Mouse (Mus musculus) liver, adult 2 months (tissue): ENCODE data around the gene Top2a. TPM values are rescaled to one million over a fixed set of nuclear protein-coding genes. Genes with fewer than 3 reads are reported as not detected.

Experiments used
- DNase-seq: peaks from one replicate; pipeline ENCODE4 v3.0.0-alpha.2; 2011; ENCODE audit warnings: low read depth, low spot score; ENCODE audit errors: extremely low read depth
- H3K27ac ChIP-seq: fragments of 200-500 bp; replicated peaks from 2 replicates; pipeline ENCODE4 v1.5.1; 2012; ENCODE audit warnings: low read depth, mild to moderate bottlenecking, control low read depth, inconsistent platforms, low read length; ENCODE audit not compliant: insufficient read depth
- H3K27me3 ChIP-seq: fragments of 200-500 bp; 2 replicates; pipeline ENCODE4 v1.6.1; 2012; ENCODE audit warnings: mild to moderate bottlenecking, moderate library complexity, low read length, inconsistent platforms; ENCODE audit not compliant: control insufficient read depth, insufficient read depth
- H3K36me3 ChIP-seq: fragments of 200-500 bp; 2 replicates; pipeline ENCODE4 v1.6.1; 2012; ENCODE audit warnings: low read length, inconsistent platforms; ENCODE audit not compliant: control insufficient read depth, insufficient read depth
- H3K4me1 ChIP-seq: fragments of 200-500 bp; 2 replicates; pipeline ENCODE4 v1.6.1; 2011; ENCODE audit warnings: low read length; ENCODE audit not compliant: control insufficient read depth, insufficient read depth
- H3K4me3 ChIP-seq: fragments of 200-500 bp; 2 replicates; pipeline ENCODE4 v1.5.1; 2011; ENCODE audit warnings: low read depth, mild to moderate bottlenecking, control low read depth, low read length, moderate library complexity; ENCODE audit not compliant: insufficient read depth
- H3K79me2 ChIP-seq: fragments of 200-500 bp; 2 replicates; pipeline ENCODE4 v1.6.1; 2012; ENCODE audit warnings: inconsistent platforms, mild to moderate bottlenecking, low read length, moderate library complexity; ENCODE audit not compliant: control insufficient read depth, insufficient read depth
- H3K9ac ChIP-seq: fragments of 200-500 bp; 2 replicates; pipeline ENCODE4 v1.6.1; 2012; ENCODE audit warnings: low read depth, mild to moderate bottlenecking, control low read depth, inconsistent platforms, low read length
- CTCF ChIP-seq: fragments of 200-500 bp; IDR thresholded peaks from 2 replicates; pipeline ENCODE4 v1.5.1; 2011; ENCODE audit warnings: low read depth, low read length, control low read depth
- POLR2A ChIP-seq: fragments of 200-500 bp; IDR thresholded peaks from 2 replicates; pipeline ENCODE4 v1.6.1; 2011; ENCODE audit warnings: low read length, control low read depth; ENCODE audit not compliant: insufficient read depth; ENCODE audit errors: extremely low read depth
- WGBS: fragments of 180-500 bp; shearing (Covaris S2); methylation state at CpG from one replicate; pipeline ENCODE4 v1.1.7; 2018; 5-methylcytosine and 5-hydroxymethylcytosine counted together
- polyA plus RNA-seq: library from polyadenylated mRNA; depleted of rRNA; stranded (reverse); fragments of >200 nt; gene quantifications from 2 replicates; pipeline ENCODE4 v1.2.3, GENCODE M21; 2012
- total RNA-seq: library from RNA; depleted of rRNA; stranded (reverse); fragments of >200 nt; gene quantifications from 2 replicates; pipeline ENCODE4 v1.2.3, GENCODE M21; 2014

Top2a gene
- total and polyA plus RNA-seq, 2 experiments = 0.31 to 1.8 TPM

GRCm38 (mm10) chr11:98968079-98968478 lies 55.9 kb downstream of the Top2a start:
- H3K4me1 ChIP-seq = peaks cover 38% of the 10 kb centered on the region
- H3K36me3 ChIP-seq = peaks cover 11% of the 10 kb centered on the region; the same call in 1 of the 2 replicates
- no peak for DNase-seq
- peaks cover 14% of the 10 kb centered on the region; the same call in 1 of the 2 replicates for H3K79me2 ChIP-seq
- H3K27ac ChIP-seq = no peak overlapping the region
- H3K4me3 ChIP-seq = no peak overlapping the region
- no peak for TF ChIP-seq POLR2A
- TF ChIP-seq CTCF = no peak
- 81% methylated on average over 16 of the region's 16 CpGs for WGBS
- no peaks in the 10 kb centered on the region for H3K27me3 ChIP-seq
- H3K9ac ChIP-seq = no peak overlapping the region

- peaks cover 51% of the 10 kb centered on the region for H3K4me1 ChIP-seq
- H3K36me3 ChIP-seq = peaks cover 8% of the 10 kb centered on the region; the same call in 1 of the 2 replicates
- TF ChIP-seq POLR2A (0 out of 2 replicates have a peak, but pooled peaks have one; percentile 1), CTCF (peak; percentile 69)
- no peaks in the 10 kb centered on the region for H3K27me3 ChIP-seq
- no peak overlapping the region for H3K4me3 ChIP-seq
- peaks cover 14% of the 10 kb centered on the region; the same call in 1 of the 2 replicates for H3K79me2 ChIP-seq
- H3K9ac ChIP-seq = no peak overlapping the region
- WGBS = 20% methylated on average over 9 of the region's 9 CpGs
- DNase-seq = peak; percentile 80
- no peak overlapping the region for H3K27ac ChIP-seq
These were observed 57.4 kb downstream of the Top2a start for GRCm38 (mm10) chr11:98966499-98967141.

- H3K27me3 ChIP-seq = no peaks in the 10 kb centered on the region
- DNase-seq = no peak
- TF ChIP-seq POLR2A (no peak), CTCF (no peak)
- peak overlapping the region; percentile 27; the same call in 1 of the 2 replicates for H3K9ac ChIP-seq
- 36% methylated on average over 10 of the region's 11 CpGs for WGBS
- H3K4me1 ChIP-seq = peaks cover 52% of the 10 kb centered on the region
- H3K27ac ChIP-seq = peak overlapping the region; percentile 28
- peaks cover 6% of the 10 kb centered on the region; the same call in 1 of the 2 replicates for H3K36me3 ChIP-seq
- H3K4me3 ChIP-seq = no peak overlapping the region
- peaks cover 14% of the 10 kb centered on the region; the same call in 1 of the 2 replicates for H3K79me2 ChIP-seq
These were observed 58.4 kb downstream of the Top2a start for GRCm38 (mm10) chr11:98965416-98966077.

- TF ChIP-seq CTCF (no peak), POLR2A (no peak)
- Histone ChIP-seq H3K4me1 (peaks cover 46% of the 10 kb centered on the region), H3K27me3 (no peaks in the 10 kb centered on the region)
These were observed 59.2 kb downstream of the Top2a start for GRCm38 (mm10) chr11:98964616-98965415.

GRCm38 (mm10) chr11:98964201-98964615 lies 59.8 kb downstream of the Top2a start:
- Histone ChIP-seq H3K27ac (peak overlapping the region; percentile 90), H3K4me3 (peak overlapping the region; percentile 61), H3K4me1 (peaks cover 43% of the 10 kb centered on the region), H3K79me2 (peaks cover 14% of the 10 kb centered on the region; the same call in 1 of the 2 replicates), H3K27me3 (no peaks in the 10 kb centered on the region), H3K9ac (peak overlapping the region; percentile 65), H3K36me3 (peaks cover 6% of the 10 kb centered on the region; the same call in 1 of the 2 replicates)
- TF ChIP-seq CTCF = no peak
- TF ChIP-seq POLR2A = no peak
- WGBS = 7% methylated on average over 6 of the region's 6 CpGs
- peak; percentile 87 for DNase-seq

More at GRCm38 (mm10) chr11:98964616-98965415, 59.2 kb downstream of the Top2a start:
- Histone ChIP-seq H3K36me3 (peaks cover 6% of the 10 kb centered on the region; the same call in 1 of the 2 replicates), H3K27ac (peak overlapping the region; percentile 90), H3K9ac (peak overlapping the region; percentile 38), H3K79me2 (peaks cover 14% of the 10 kb centered on the region; the same call in 1 of the 2 replicates), H3K4me3 (peak overlapping the region; percentile 2)
- DNase-seq = peak; percentile 99
- whole genome bisulfite sequencing = 13% methylated on average over 15 of the region's 15 CpGs
